Mouse (Mus musculus): ENCODE results near the gene Plppr3. TPM values are rescaled to one million over a fixed set of nuclear protein-coding genes. Genes with fewer than 3 reads are reported as not detected.
"Not testable (repeated sequence)": the region's sequence is repeated elsewhere in the genome, so short reads cannot be mapped to it uniquely, and the experiment has no call there.

Plppr3 gene
- total RNA-seq, 2 experiments from 2014 or later = not detected

GRCm38 (mm10) chr10:79907415-79907814 lies 33.0 kb upstream of the Plppr3 start:
- intact Hi-C loops (cut with DNase I) = no loop called here
- DNase-seq = no peak

- intact Hi-C loops (cut with DNase I) = no loop called here
- DNase-seq = no peak
These were observed 32.3 kb upstream of the Plppr3 start for GRCm38 (mm10) chr10:79906712-79907111.

- intact Hi-C loops (cut with DNase I) = no loop called here
- DNase-seq = no peak
These were observed 26.5 kb upstream of the Plppr3 start for GRCm38 (mm10) chr10:79900951-79901410.

GRCm38 (mm10) chr10:79897316-79898245 lies 23.1 kb upstream of the Plppr3 start:
- intact Hi-C loops (cut with DNase I) = no loop called here
- DNase-seq = no peak

GRCm38 (mm10) chr10:79896814-79897213 lies 22.4 kb upstream of the Plppr3 start:
- intact Hi-C loops (cut with DNase I) = no loop called here
- DNase-seq = no peak

GRCm38 (mm10) chr10:79896306-79896705 lies 21.9 kb upstream of the Plppr3 start:
- no peak for DNase-seq
- intact Hi-C loops (cut with DNase I) = no loop called here

- intact Hi-C loops (cut with DNase I) = loop anchor here (1.0 kb wide), 1 partner anchor 32 kb away; no protein-coding TSS in a partner anchor
- peak; percentile 67 to 70 for DNase-seq
These were observed 18.2 kb upstream of the Plppr3 start for GRCm38 (mm10) chr10:79892451-79893118.

- no peak for DNase-seq
- intact Hi-C loops (cut with DNase I) = loop anchor here (2.0 kb wide), 1 partner anchor 66 kb away; no protein-coding TSS in a partner anchor
These were observed 16.2 kb upstream of the Plppr3 start, which contains the start of gene Cfd for GRCm38 (mm10) chr10:79890670-79891069. TSS of gene Cfd (plus strand) at chr10:79890853.

- intact Hi-C loops (cut with DNase I) = no loop called here
- no peak for DNase-seq
These were observed 15.0 kb upstream of the Plppr3 start for GRCm38 (mm10) chr10:79889386-79889785.

GRCm38 (mm10) chr10:79886611-79887010 lies 12.2 kb upstream of the Plppr3 start:
- no peak for DNase-seq
- intact Hi-C loops (cut with DNase I) = no loop called here

GRCm38 (mm10) chr10:79886054-79886453 lies 11.6 kb upstream of the Plppr3 start, which contains the start of gene Elane:
TSS of gene Elane (plus strand) at chr10:79886247.
- intact Hi-C loops (cut with DNase I) = no loop called here
- DNase-seq = no peak

GRCm38 (mm10) chr10:79884938-79885337 lies 10.5 kb upstream of the Plppr3 start:
- intact Hi-C loops (cut with DNase I) = loop anchor here (5.0 kb wide), 1 partner anchor 53 kb away; no protein-coding TSS in a partner anchor
- not testable (repeated sequence) for DNase-seq

- intact Hi-C loops (cut with DNase I) = loop anchor here (5.0 kb wide), 1 partner anchor 52 kb away; no protein-coding TSS in a partner anchor
- DNase-seq = peak; percentile 54 to 58
These were observed 10.0 kb upstream of the Plppr3 start for GRCm38 (mm10) chr10:79884446-79884845.

- DNase-seq = peak; percentile 75 to 77
- intact Hi-C loops (cut with DNase I) = loop anchor here (5.0 kb wide), 1 partner anchor 51 kb away; no protein-coding TSS in a partner anchor
These were observed 9.1 kb upstream of the Plppr3 start for GRCm38 (mm10) chr10:79883297-79884084.

GRCm38 (mm10) chr10:79881981-79882380 lies 7.5 kb upstream of the Plppr3 start:
- intact Hi-C loops (cut with DNase I) = loop anchor here (5.0 kb wide), 1 partner anchor 50 kb away; no protein-coding TSS in a partner anchor
- DNase-seq = no peak

GRCm38 (mm10) chr10:79880721-79881120 lies 6.3 kb upstream of the Plppr3 start:
- DNase-seq = no peak
- intact Hi-C loops (cut with DNase I) = loop anchor here (5.0 kb wide), 1 partner anchor 48 kb away; no protein-coding TSS in a partner anchor

GRCm38 (mm10) chr10:79879527-79879926 lies 5.1 kb upstream of the Plppr3 start:
- no peak for DNase-seq
- intact Hi-C loops (cut with DNase I) = no loop called here

GRCm38 (mm10) chr10:79877757-79878156 lies 3.3 kb upstream of the Plppr3 start:
- DNase-seq = peak; percentile 55 to 58
- intact Hi-C loops (cut with DNase I) = no loop called here

GRCm38 (mm10) chr10:79877174-79877573 lies 2.7 kb upstream of the Plppr3 start:
- intact Hi-C loops (cut with DNase I) = no loop called here

GRCm38 (mm10) chr10:79873715-79874289 lies 632 bp downstream of the Plppr3 start:
- no peak for DNase-seq
- intact Hi-C loops (cut with DNase I) = no loop called here

More at GRCm38 (mm10) chr10:79877174-79877573, 2.7 kb upstream of the Plppr3 start:
- no peak for DNase-seq
